Mouse (Mus musculus): ENCODE results near the gene R3hdm2.

GRCm38 (mm10) chr10:127515983-127516459 lies 135.9 kb downstream of the R3hdm2 start:
- TF ChIP-seq CTCF (conservative IDR thresholded peaks at IDR 0.05; ENCODE audit: insufficient read depth, insufficient read length, low read depth, low read length) = no peak
- TF ChIP-seq POLR2A (IDR thresholded peaks at IDR 0.05; ENCODE audit: low read depth, low read length) = peak; percentile 25
